Mouse (Mus musculus) testis, adult 2 months (tissue): ENCODE results near the gene Cuedc2. TPM values are rescaled to one million over a fixed set of nuclear protein-coding genes. Genes with fewer than 3 reads are reported as not detected.

Experiments used
- H3K27ac ChIP-seq: fragments of 200-500 bp; 2 replicates; pipeline ENCODE4 v1.5.1; 2012; ENCODE audit warnings: low read depth, low read length; ENCODE audit not compliant: control insufficient read depth, insufficient read depth
- H3K27me3 ChIP-seq: fragments of 200-500 bp; 2 replicates; pipeline ENCODE4 v1.6.1; 2012; ENCODE audit warnings: mild to moderate bottlenecking, low read length, moderate library complexity; ENCODE audit not compliant: control insufficient read depth, insufficient read depth
- H3K36me3 ChIP-seq: fragments of 200-500 bp; 2 replicates; pipeline ENCODE4 v1.6.1; 2012; ENCODE audit warnings: mild to moderate bottlenecking, low read length; ENCODE audit not compliant: control insufficient read depth, insufficient read depth
- H3K4me1 ChIP-seq: fragments of 200-500 bp; 2 replicates; pipeline ENCODE4 v1.6.1; 2012; ENCODE audit warnings: low read length; ENCODE audit not compliant: control insufficient read depth, insufficient read depth
- H3K4me3 ChIP-seq: fragments of 200-500 bp; 2 replicates; pipeline ENCODE4 v1.5.1; 2012; ENCODE audit warnings: low read depth, mild to moderate bottlenecking, low read length, moderate library complexity, mixed read lengths; ENCODE audit not compliant: control insufficient read depth
- CTCF ChIP-seq: fragments of 200-500 bp; IDR thresholded peaks from 2 replicates; pipeline ENCODE4 v1.5.1; 2012; ENCODE audit warnings: low read depth, mild to moderate bottlenecking, inconsistent platforms, low read length, moderate library complexity; ENCODE audit not compliant: control insufficient read depth, insufficient read depth, insufficient replicate concordance
- POLR2A ChIP-seq: fragments of 200-500 bp; IDR thresholded peaks from 2 replicates; pipeline ENCODE4 v1.6.1; 2012; ENCODE audit warnings: low read depth, mild to moderate bottlenecking, inconsistent platforms, low read length, moderate library complexity; ENCODE audit not compliant: control insufficient read depth
- polyA plus RNA-seq: library from polyadenylated mRNA; depleted of rRNA; stranded (reverse); fragments of >200 nt; gene quantifications from 2 replicates; pipeline ENCODE4 v1.2.3, GENCODE M21; 2012

The Cuedc2 gene
- polyA plus RNA-seq, 1 experiment = 24.5 TPM

DNA sequence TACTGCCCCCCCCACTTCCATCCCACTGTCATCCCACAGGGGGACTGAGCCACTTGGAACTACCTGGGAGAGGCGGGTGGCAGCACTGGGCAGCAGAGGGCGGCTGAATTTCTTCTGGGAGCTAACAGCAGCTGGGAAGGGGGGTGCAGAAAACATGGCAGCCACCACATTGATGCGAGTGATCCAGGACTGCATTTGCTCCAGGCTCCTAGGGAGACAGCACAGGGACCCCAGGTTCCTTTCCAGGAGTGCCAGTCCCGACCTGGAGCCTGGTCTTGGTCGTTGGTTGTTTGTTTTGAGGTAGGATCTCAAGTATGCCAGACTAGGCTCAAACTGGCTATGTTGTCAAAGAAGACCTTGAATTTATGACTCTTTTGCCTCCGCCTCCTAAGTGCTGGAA is 24.9 kb downstream of the Cuedc2 start:
- H3K4me3 ChIP-seq = no peak overlapping the region
- TF ChIP-seq CTCF = no peak
- TF ChIP-seq POLR2A = no peak
- no peak overlapping the region for H3K27ac ChIP-seq
- H3K4me1 ChIP-seq = peaks cover 36% of the 10 kb centered on the region
- no peaks in the 10 kb centered on the region for H3K36me3 ChIP-seq
- H3K27me3 ChIP-seq = peaks cover 3% of the 10 kb centered on the region; the same call in 1 of the 2 replicates

DNA sequence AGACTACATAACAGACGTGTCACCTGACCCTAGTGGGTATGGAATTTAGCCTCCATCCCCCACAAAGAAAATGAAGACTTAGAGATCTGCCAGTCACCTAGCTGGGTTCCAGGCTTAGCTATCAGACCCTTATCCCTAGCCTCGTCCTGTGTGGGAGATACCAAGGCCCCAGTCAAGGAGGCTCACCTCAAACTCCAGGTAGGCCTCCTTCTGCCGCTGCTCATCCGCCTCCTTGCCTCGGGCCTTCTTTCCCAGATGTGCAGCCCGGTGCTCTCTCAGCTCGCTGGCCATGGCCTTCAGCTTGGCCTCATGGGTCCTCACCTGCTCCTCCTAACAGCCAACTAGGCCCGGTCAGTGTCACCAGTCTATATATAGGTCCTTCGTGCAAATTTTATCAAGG is 25.4 kb downstream of the Cuedc2 start:
- no peaks in the 10 kb centered on the region for H3K36me3 ChIP-seq
- H3K27me3 ChIP-seq = peaks cover 3% of the 10 kb centered on the region; the same call in 1 of the 2 replicates
- peaks cover 38% of the 10 kb centered on the region for H3K4me1 ChIP-seq
- no peak overlapping the region for H3K27ac ChIP-seq
- no peak for TF ChIP-seq POLR2A
- no peak for TF ChIP-seq CTCF
- no peak overlapping the region for H3K4me3 ChIP-seq

DNA sequence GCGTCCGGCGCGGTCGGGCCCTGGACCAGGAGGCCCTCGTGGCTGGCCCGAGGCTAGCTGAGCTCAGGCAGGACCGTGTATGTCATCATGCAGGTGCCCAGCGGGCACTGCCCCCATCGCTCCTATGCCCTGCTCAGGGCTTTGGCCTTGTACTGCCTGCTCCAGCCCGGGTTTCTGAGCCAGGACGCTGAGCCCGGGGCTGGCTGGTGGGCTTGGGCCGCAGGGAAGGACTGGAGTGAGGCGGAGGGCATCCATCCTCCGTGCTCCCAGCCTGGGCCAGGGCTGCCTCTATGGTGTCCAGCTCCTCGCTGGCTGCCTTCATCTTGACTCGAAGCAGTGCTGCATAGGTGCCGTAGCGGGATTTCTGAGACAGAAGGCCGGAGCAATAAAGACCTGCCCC is 25.9 kb downstream of the Cuedc2 start:
- Histone ChIP-seq H3K4me3 (no peak overlapping the region), H3K27me3 (peaks cover 2% of the 10 kb centered on the region; the same call in 1 of the 2 replicates), H3K27ac (no peak overlapping the region), H3K4me1 (peaks cover 41% of the 10 kb centered on the region), H3K36me3 (no peaks in the 10 kb centered on the region)
- TF ChIP-seq POLR2A = no peak
- no peak for TF ChIP-seq CTCF

DNA sequence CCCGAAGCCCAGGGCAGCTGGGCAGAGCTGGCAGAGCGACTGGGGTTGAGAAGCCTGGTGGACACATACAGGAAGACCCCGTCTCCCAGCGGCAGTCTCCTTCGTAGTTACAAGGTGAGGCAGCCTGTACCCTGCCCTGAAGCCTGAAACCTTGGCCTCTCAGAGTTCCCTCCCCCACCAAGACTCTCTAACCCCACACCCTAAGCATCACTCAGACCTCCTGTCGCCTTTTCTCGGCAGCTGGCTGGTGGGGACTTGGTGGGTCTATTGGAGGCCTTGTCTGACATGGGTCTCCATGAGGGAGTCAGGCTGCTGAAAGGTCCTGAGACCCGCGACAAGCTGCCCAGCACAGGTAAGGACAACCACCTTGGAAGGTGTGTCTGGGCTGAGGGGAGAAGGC is 27.2 kb downstream of the Cuedc2 start:
- H3K27ac ChIP-seq = no peak overlapping the region
- H3K27me3 ChIP-seq = no peaks in the 10 kb centered on the region
- H3K4me3 ChIP-seq = no peak overlapping the region
- H3K4me1 ChIP-seq = peaks cover 31% of the 10 kb centered on the region
- TF ChIP-seq POLR2A (no peak), CTCF (no peak)
- H3K36me3 ChIP-seq = no peaks in the 10 kb centered on the region

DNA sequence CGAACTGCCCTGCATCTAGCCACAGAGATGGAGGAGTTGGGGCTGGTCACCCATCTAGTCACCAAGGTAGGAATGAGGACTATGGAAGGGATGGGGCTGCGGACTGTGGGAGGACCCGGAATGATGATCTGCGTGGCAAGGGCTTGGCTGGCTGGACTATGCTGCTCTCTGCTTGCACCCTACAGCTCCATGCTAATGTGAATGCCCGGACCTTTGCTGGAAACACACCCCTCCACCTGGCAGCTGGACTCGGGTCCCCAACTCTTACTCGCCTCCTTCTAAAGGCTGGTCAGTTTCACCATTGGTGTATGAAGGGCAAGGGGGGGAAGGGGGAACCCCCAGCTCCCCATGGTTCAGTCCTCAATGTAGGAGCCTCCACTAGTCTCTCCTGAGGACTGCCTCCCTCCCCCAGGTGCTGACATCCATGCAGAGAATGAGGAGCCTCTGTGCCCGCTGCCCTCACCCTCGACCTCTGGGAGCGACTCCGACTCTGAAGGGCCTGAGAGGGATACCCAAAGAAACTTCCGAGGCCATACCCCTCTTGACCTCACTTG is 28.1 kb downstream of the Cuedc2 start:
- no peaks in the 10 kb centered on the region for H3K36me3 ChIP-seq
- no peaks in the 10 kb centered on the region for H3K27me3 ChIP-seq
- TF ChIP-seq CTCF (no peak), POLR2A (no peak)
- H3K4me3 ChIP-seq = no peak overlapping the region
- H3K27ac ChIP-seq = no peak overlapping the region
- peaks cover 33% of the 10 kb centered on the region for H3K4me1 ChIP-seq

DNA sequence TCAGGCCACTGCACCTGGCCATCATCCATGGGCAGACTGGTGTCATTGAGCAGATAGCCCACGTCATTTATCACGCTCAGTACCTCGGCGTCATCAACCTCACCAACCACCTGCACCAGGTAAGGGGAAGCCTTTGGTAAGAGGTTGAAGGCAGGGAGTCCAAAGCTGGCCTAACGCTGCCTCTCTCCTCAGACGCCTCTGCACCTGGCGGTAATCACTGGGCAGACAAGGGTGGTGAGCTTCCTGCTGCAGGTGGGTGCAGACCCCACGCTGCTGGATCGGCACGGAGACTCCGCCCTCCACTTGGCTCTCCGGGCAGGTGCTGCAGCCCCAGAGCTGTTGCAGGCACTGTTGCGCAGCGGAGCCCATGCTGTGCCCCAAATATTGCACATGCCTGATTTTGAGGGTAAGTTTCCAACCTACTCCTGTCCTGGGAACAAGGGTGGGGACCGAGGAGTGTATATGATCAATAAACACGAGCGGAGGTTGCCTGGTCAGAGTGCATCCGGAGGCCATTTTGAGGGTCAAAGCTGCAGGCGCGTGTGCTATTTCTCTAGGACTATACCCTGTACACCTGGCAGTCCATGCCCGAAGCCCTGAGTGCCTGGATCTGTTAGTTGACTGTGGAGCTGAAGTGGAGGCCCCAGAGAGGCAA is 28.7 kb downstream of the Cuedc2 start:
- H3K4me1 ChIP-seq = peaks cover 37% of the 10 kb centered on the region
- H3K27ac ChIP-seq = no peak overlapping the region
- peak overlapping the region; percentile 14 for H3K4me3 ChIP-seq
- H3K36me3 ChIP-seq = no peaks in the 10 kb centered on the region
- no peaks in the 10 kb centered on the region for H3K27me3 ChIP-seq
- TF ChIP-seq POLR2A (no peak), CTCF (no peak)

DNA sequence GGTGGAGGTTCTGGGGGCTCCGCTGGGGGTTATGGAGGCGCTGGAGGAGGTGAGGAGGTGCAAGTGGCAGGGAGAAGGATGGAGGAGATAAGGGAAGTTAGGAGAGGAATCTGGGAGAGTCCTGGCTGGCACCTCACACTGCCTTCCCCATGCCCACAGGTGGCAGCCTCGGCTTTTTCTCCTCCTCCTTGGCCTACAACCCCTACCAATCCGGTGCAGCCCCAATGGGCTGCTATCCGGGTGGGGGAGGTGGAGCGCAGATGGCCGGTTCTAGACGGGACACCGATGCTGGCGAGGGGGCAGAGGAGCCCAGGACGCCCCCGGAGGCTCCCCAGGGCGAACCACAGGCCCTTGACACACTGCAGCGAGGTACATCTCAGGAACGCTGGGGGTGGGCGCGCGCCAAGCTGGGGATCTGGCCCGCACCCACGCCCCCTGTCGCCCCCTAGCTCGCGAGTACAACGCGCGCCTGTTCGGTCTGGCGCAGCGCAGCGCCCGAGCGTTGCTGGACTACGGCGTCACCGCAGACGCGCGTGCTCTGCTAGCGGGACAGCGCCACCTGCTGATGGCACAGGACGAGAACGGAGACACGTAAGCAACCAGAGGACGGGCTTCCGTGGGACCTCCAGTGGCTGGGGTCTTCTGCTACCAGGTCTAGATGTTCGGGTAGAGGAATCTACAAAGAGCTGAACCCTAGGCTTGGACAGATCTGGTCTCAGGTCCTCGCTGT is 29.6 kb downstream of the Cuedc2 start:
- H3K4me3 ChIP-seq = peak overlapping the region; percentile 64
- no peak overlapping the region for H3K27ac ChIP-seq
- TF ChIP-seq CTCF (peak; percentile 98), POLR2A (no peak)
- H3K36me3 ChIP-seq = no peaks in the 10 kb centered on the region
- H3K4me1 ChIP-seq = peaks cover 41% of the 10 kb centered on the region
- peaks cover 2% of the 10 kb centered on the region; the same call in 1 of the 2 replicates for H3K27me3 ChIP-seq
